Mouse (Mus musculus): ENCODE results near the gene Cox14.

GRCm38 (mm10) chr15:99723515-99724291 lies 1.7 kb upstream of the Cox14 start:
- TF ChIP-seq CTCF (IDR thresholded peaks at IDR 0.05; ENCODE audit: control insufficient read depth, insufficient read depth, insufficient read length) (no peak), CEBPB (IDR thresholded peaks at IDR 0.05; ENCODE audit: low read depth) (no peak), MYOD1 (IDR thresholded peaks at IDR 0.05; ENCODE audit: control insufficient read depth, insufficient read length, low read depth) (no peak)

All from C2C12 (cell line).